Mouse (Mus musculus): ENCODE measurements at regions not wholly inside any gene's neighbourhood (a gene's known extent, or its start where the extent isn't known, plus 50 kb on each side); places are given as distances from the start of the nearest gene placed in this dataset.

GRCm38 (mm10) chr1:189142551-189142950 is 134.9 kb upstream of the Kctd3 start:
- no peak for TF ChIP-seq CTCF (IDR thresholded peaks at IDR 0.05; ENCODE audit: low read depth, low read length)
- TF ChIP-seq POLR2A (IDR thresholded peaks at IDR 0.05; ENCODE audit: extremely low read depth, insufficient read depth, low read length) = no peak
